24 mouse cellular contexts compared by ENCODE assay signal in the genomic region with DNA sequence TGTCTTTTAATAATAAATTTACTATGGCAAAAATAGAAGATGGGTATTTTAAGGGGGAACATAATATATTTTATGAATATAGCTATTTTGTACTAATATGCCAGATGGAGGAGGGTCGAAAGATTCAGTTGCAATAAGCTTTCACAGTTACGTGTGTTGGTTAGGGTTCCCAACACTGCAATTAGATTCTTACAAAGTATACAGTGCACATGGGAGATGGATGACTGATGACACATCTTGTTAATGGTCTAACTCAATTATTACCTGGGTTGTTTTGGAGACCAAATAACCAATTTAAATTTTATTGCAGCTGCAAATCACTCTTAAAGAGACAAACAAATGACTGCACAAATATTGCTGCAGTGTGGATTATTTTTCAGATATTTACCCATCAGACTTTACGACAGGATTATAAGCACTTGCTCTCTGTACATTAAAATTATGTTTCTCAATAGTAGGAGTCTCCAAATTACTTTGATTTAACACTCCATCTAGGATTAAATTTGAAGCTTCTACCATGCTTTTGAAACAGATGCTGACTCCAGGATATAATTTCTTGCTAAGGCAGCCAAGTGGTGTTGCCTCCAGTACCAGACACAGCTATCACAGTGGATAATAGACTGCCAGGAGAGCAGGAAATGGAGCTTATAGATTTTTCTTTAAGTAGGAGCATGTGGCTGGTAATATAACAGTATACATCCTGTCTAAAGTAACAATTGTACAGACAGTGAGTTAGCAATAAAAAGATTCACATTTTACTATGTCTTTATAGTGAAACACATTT.
"Had no signal": no experiment of that assay in that cellular context is flagged by ENCODE, and none has a peak within 500 bp of the region (broad histone marks: within the 10 kb centered on the region; RNA-seq: fewer than 3 reads in every experiment).

No protein-coding gene starts in this region.

- H3K4me3 ChIP-seq: heart, adult 2 months; heart, embryonic 13.5 days; heart, embryonic 15.5 days; hindbrain, embryonic 15.5 days; kidney, embryonic 15.5 days; limb, embryonic 13.5 days; limb, embryonic 15.5 days had no signal

- ATAC-seq: forebrain, embryonic 16.5 days; intestine, embryonic 16.5 days had no signal

- H3K4me1 ChIP-seq: heart, embryonic 13.5 days; heart, embryonic 15.5 days; hindbrain, embryonic 15.5 days; kidney, embryonic 15.5 days; limb, embryonic 13.5 days; limb, embryonic 15.5 days had no signal

- H3K9ac ChIP-seq: heart, embryonic 13.5 days; heart, embryonic 15.5 days; hindbrain, embryonic 15.5 days; kidney, embryonic 15.5 days; limb, embryonic 13.5 days; limb, embryonic 15.5 days had no signal

- H3K9me3 ChIP-seq: heart, embryonic 13.5 days; heart, embryonic 15.5 days; hindbrain, embryonic 15.5 days; kidney, embryonic 15.5 days; limb, embryonic 13.5 days; limb, embryonic 15.5 days had no signal

- H3K27me3 ChIP-seq: heart, embryonic 13.5 days; heart, embryonic 15.5 days; hindbrain, embryonic 15.5 days; kidney, embryonic 15.5 days; limb, embryonic 13.5 days; limb, embryonic 15.5 days had no signal

- H3K27ac ChIP-seq: heart, adult 2 months; heart, embryonic 13.5 days; heart, embryonic 15.5 days; hindbrain, embryonic 15.5 days; kidney, embryonic 15.5 days; kidney, postnatal 0 days; limb, embryonic 13.5 days; limb, embryonic 15.5 days had no signal

- H3K4me2 ChIP-seq: heart, embryonic 11.5 days; heart, embryonic 13.5 days; heart, embryonic 15.5 days; hindbrain, embryonic 15.5 days; kidney, embryonic 15.5 days; limb, embryonic 13.5 days; limb, embryonic 15.5 days had no signal

- DNase-seq: gastrocnemius, postnatal 14 days; gastrocnemius, postnatal 36 days; heart, adult 11 months; heart, adult 2 months; heart, postnatal 14 days; heart, postnatal 36 days; kidney, adult 11 months; kidney, adult 2 months; kidney, adult 9 months; kidney, postnatal 14 days; kidney, postnatal 36 days; layer of hippocampus, adult 9-11 months; layer of hippocampus, postnatal 36 days; left cerebral cortex, postnatal 4 days had no signal

- H3K36me3 ChIP-seq: heart, embryonic 13.5 days; heart, embryonic 15.5 days; hindbrain, embryonic 15.5 days; kidney, embryonic 15.5 days; limb, embryonic 13.5 days; limb, embryonic 15.5 days had no signal
